Mouse (Mus musculus) neural tube, embryonic 15.5 days (tissue): ENCODE results near the gene Ascc2. TPM values are rescaled to one million over a fixed set of nuclear protein-coding genes. Genes with fewer than 3 reads are reported as not detected.
"Not testable (repeated sequence)": the region's sequence is repeated elsewhere in the genome, so short reads cannot be mapped to it uniquely, and the experiment has no call there.

Experiments used
- ATAC-seq: fragments of 200-750 bp; cut with Nextera tagmentation; 2 replicates; pipeline ENCODE4 v1.8.0; 2017; ENCODE audit warnings: mild to moderate bottlenecking, moderate TSS enrichment, moderate library complexity; ENCODE audit not compliant: low FRiP score
- H3K27ac ChIP-seq: fragments of 300-500 bp; sonication (generic); replicated peaks from 2 replicates; pipeline ENCODE4 v1.5.1; 2015; ENCODE audit warnings: mild to moderate bottlenecking, inconsistent platforms
- H3K27me3 ChIP-seq: fragments of 300-500 bp; sonication (generic); replicated peaks from 2 replicates; pipeline ENCODE4 v1.6.1; 2015; ENCODE audit warnings: inconsistent platforms
- H3K36me3 ChIP-seq: fragments of 300-500 bp; sonication (generic); 2 replicates; pipeline ENCODE4 v1.6.1; 2015; ENCODE audit warnings: inconsistent platforms
- H3K4me1 ChIP-seq: fragments of 300-500 bp; sonication (generic); 2 replicates; pipeline ENCODE4 v1.6.1; 2015; ENCODE audit warnings: inconsistent platforms
- H3K4me2 ChIP-seq: fragments of 300-500 bp; sonication (generic); 2 replicates; pipeline ENCODE4 v1.6.1; 2015; ENCODE audit warnings: inconsistent platforms, mild to moderate bottlenecking, moderate library complexity
- H3K4me3 ChIP-seq: fragments of 300-500 bp; sonication (generic); replicated peaks from 2 replicates; pipeline ENCODE4 v1.5.1; 2015; ENCODE audit warnings: mild to moderate bottlenecking, inconsistent platforms
- H3K9ac ChIP-seq: fragments of 300-500 bp; sonication (generic); replicated peaks from 2 replicates; pipeline ENCODE4 v1.6.1; 2015; ENCODE audit warnings: mild to moderate bottlenecking, inconsistent platforms
- H3K9me3 ChIP-seq: fragments of 300-500 bp; sonication (generic); replicated peaks from 2 replicates; pipeline ENCODE4 v1.6.1; 2016; ENCODE audit warnings: inconsistent platforms
- WGBS: fragments of 180-500 bp; shearing (Covaris S2); methylation state at CpG from one replicate; pipeline ENCODE4 v1.1.7; 2015; ENCODE audit warnings: mixed read lengths; 5-methylcytosine and 5-hydroxymethylcytosine counted together
- polyA plus RNA-seq: library from polyadenylated mRNA; unstranded; fragments of >200 nt; fragmentation: Nextera tagmentation; extraction: Ambion mirVana; gene quantifications from 2 replicates; pipeline ENCODE4 v1.2.1, GENCODE M21; 2015

The Ascc2 gene
- polyA plus RNA-seq, 1 experiment from 2014 or later: 19.3 TPM

- H3K4me3 ChIP-seq, H3K36me3 ChIP-seq, H3K27me3 ChIP-seq, H3K4me2 ChIP-seq, H3K9ac ChIP-seq, H3K27ac ChIP-seq, H3K9me3 ChIP-seq, ATAC-seq, H3K4me1 ChIP-seq: not testable (repeated sequence)
- 89% methylated on average over 4 of the region's 4 CpGs for WGBS
These were observed 72.6 kb downstream of the Ascc2 start for GRCm38 (mm10) chr11:4710188-4710587.

GRCm38 (mm10) chr11:4712822-4713221 is 75.3 kb downstream of the Ascc2 start:
- no peaks in the 10 kb centered on the region for H3K36me3 ChIP-seq
- no peak overlapping the region for H3K27ac ChIP-seq
- H3K4me1 ChIP-seq: no peaks in the 10 kb centered on the region
- no peak overlapping the region for H3K9ac ChIP-seq
- H3K4me2 ChIP-seq: no peak overlapping the region
- no peak overlapping the region for H3K4me3 ChIP-seq
- H3K9me3 ChIP-seq: no peaks in the 10 kb centered on the region
- H3K27me3 ChIP-seq: no peaks in the 10 kb centered on the region
- ATAC-seq: no peak

- no peaks in the 10 kb centered on the region for H3K9me3 ChIP-seq
- ATAC-seq: no peak
- H3K4me3 ChIP-seq: no peak overlapping the region
- no peaks in the 10 kb centered on the region for H3K27me3 ChIP-seq
- no peak overlapping the region for H3K9ac ChIP-seq
- H3K4me1 ChIP-seq: no peaks in the 10 kb centered on the region
- no peak overlapping the region for H3K27ac ChIP-seq
- H3K36me3 ChIP-seq: no peaks in the 10 kb centered on the region
- 91% methylated on average over 4 of the region's 4 CpGs for WGBS
- H3K4me2 ChIP-seq: no peak overlapping the region
These were observed 77.2 kb downstream of the Ascc2 start for GRCm38 (mm10) chr11:4714727-4715126.

- Histone ChIP-seq H3K4me3 (no peak overlapping the region), H3K9me3 (no peaks in the 10 kb centered on the region), H3K36me3 (no peaks in the 10 kb centered on the region), H3K9ac (no peak overlapping the region), H3K4me1 (peaks cover 8% of the 10 kb centered on the region), H3K27me3 (no peaks in the 10 kb centered on the region), H3K27ac (no peak overlapping the region), H3K4me2 (no peak overlapping the region)
- no peak for ATAC-seq
- WGBS: 85% methylated on average over 4 of the region's 4 CpGs
These were observed 78.0 kb downstream of the Ascc2 start for GRCm38 (mm10) chr11:4715596-4715995.

GRCm38 (mm10) chr11:4716530-4717236 is 79.1 kb downstream of the Ascc2 start:
- no peak overlapping the region for H3K9ac ChIP-seq
- no peaks in the 10 kb centered on the region for H3K9me3 ChIP-seq
- H3K27ac ChIP-seq: no peak overlapping the region
- 91% methylated on average over 5 of the region's 5 CpGs for WGBS
- no peak overlapping the region for H3K4me2 ChIP-seq
- no peaks in the 10 kb centered on the region for H3K27me3 ChIP-seq
- H3K4me3 ChIP-seq: no peak overlapping the region
- peaks cover 18% of the 10 kb centered on the region for H3K4me1 ChIP-seq
- no peak for ATAC-seq
- no peaks in the 10 kb centered on the region for H3K36me3 ChIP-seq

GRCm38 (mm10) chr11:4718548-4718947 is 81.0 kb downstream of the Ascc2 start:
- H3K36me3 ChIP-seq: peaks cover 9% of the 10 kb centered on the region; the same call in 1 of the 2 replicates
- peaks cover 22% of the 10 kb centered on the region for H3K4me1 ChIP-seq
- 83% methylated on average over 5 of the region's 5 CpGs for WGBS
- no peak overlapping the region for H3K27ac ChIP-seq
- no peaks in the 10 kb centered on the region for H3K9me3 ChIP-seq
- H3K4me2 ChIP-seq: no peak overlapping the region
- ATAC-seq: no peak
- H3K27me3 ChIP-seq: no peaks in the 10 kb centered on the region
- H3K9ac ChIP-seq: no peak overlapping the region
- H3K4me3 ChIP-seq: no peak overlapping the region

GRCm38 (mm10) chr11:4719961-4720360 is 82.4 kb downstream of the Ascc2 start:
- H3K27ac ChIP-seq: no peak overlapping the region
- H3K36me3 ChIP-seq: peaks cover 18% of the 10 kb centered on the region
- no peak overlapping the region for H3K9ac ChIP-seq
- H3K4me2 ChIP-seq: no peak overlapping the region
- no peak for ATAC-seq
- H3K27me3 ChIP-seq: no peaks in the 10 kb centered on the region
- peaks cover 22% of the 10 kb centered on the region for H3K4me1 ChIP-seq
- no peaks in the 10 kb centered on the region for H3K9me3 ChIP-seq
- WGBS: 81% methylated on average over 9 of the region's 9 CpGs
- no peak overlapping the region for H3K4me3 ChIP-seq

- H3K9ac ChIP-seq: no peak overlapping the region
- H3K4me3 ChIP-seq: no peak overlapping the region
- no peaks in the 10 kb centered on the region for H3K27me3 ChIP-seq
- H3K9me3 ChIP-seq: no peaks in the 10 kb centered on the region
- 0 out of 2 replicates have a peak overlapping the region, but pooled peaks have one; percentile 37 for H3K27ac ChIP-seq
- no peak overlapping the region for H3K4me2 ChIP-seq
- H3K4me1 ChIP-seq: peaks cover 22% of the 10 kb centered on the region
- WGBS: 49% methylated on average over 11 of the region's 11 CpGs
- ATAC-seq: no peak
- H3K36me3 ChIP-seq: peaks cover 20% of the 10 kb centered on the region
These were observed 82.8 kb downstream of the Ascc2 start for GRCm38 (mm10) chr11:4720393-4720792.

- H3K36me3 ChIP-seq: peaks cover 25% of the 10 kb centered on the region
- no peaks in the 10 kb centered on the region for H3K27me3 ChIP-seq
- peaks cover 22% of the 10 kb centered on the region for H3K4me1 ChIP-seq
- H3K4me3 ChIP-seq: no peak overlapping the region
- no peak overlapping the region for H3K9ac ChIP-seq
- H3K9me3 ChIP-seq: no peaks in the 10 kb centered on the region
- WGBS: 41% methylated on average over 7 of the region's 7 CpGs
- no peak overlapping the region for H3K4me2 ChIP-seq
- H3K27ac ChIP-seq: peak overlapping the region; percentile 37; the same call in 1 of the 2 replicates
- ATAC-seq: no peak
These were observed 83.5 kb downstream of the Ascc2 start for GRCm38 (mm10) chr11:4720900-4721580.

GRCm38 (mm10) chr11:4721728-4722127 is 84.2 kb downstream of the Ascc2 start:
- H3K9me3 ChIP-seq: no peaks in the 10 kb centered on the region
- no peak for ATAC-seq
- H3K27ac ChIP-seq: no peak overlapping the region
- peaks cover 22% of the 10 kb centered on the region for H3K4me1 ChIP-seq
- peaks cover 30% of the 10 kb centered on the region for H3K36me3 ChIP-seq
- H3K4me2 ChIP-seq: no peak overlapping the region
- no peak overlapping the region for H3K4me3 ChIP-seq
- WGBS: 70% methylated on average over 8 of the region's 8 CpGs
- H3K9ac ChIP-seq: no peak overlapping the region
- H3K27me3 ChIP-seq: no peaks in the 10 kb centered on the region

- H3K27me3 ChIP-seq: no peaks in the 10 kb centered on the region
- H3K9me3 ChIP-seq: no peaks in the 10 kb centered on the region
- H3K27ac ChIP-seq: no peak overlapping the region
- peaks cover 17% of the 10 kb centered on the region for H3K36me3 ChIP-seq
- H3K4me1 ChIP-seq: peaks cover 9% of the 10 kb centered on the region
- no peak overlapping the region for H3K4me3 ChIP-seq
- WGBS: 40% methylated on average over 12 of the region's 12 CpGs
- no peak overlapping the region for H3K4me2 ChIP-seq
- no peak overlapping the region for H3K9ac ChIP-seq
- ATAC-seq: no peak
These were observed 92.1 kb downstream of the Ascc2 start for GRCm38 (mm10) chr11:4729603-4730002.

GRCm38 (mm10) chr11:4730096-4730495 is 92.5 kb downstream of the Ascc2 start:
- 85% methylated on average over 6 of the region's 6 CpGs for WGBS

More at GRCm38 (mm10) chr11:4730096-4730495, 92.5 kb downstream of the Ascc2 start:
- Histone ChIP-seq H3K27me3 (no peaks in the 10 kb centered on the region), H3K9ac (no peak overlapping the region), H3K4me3 (no peak overlapping the region), H3K4me2 (no peak overlapping the region), H3K27ac (no peak overlapping the region), H3K9me3 (no peaks in the 10 kb centered on the region), H3K36me3 (peaks cover 16% of the 10 kb centered on the region), H3K4me1 (peaks cover 9% of the 10 kb centered on the region)
- 0 out of 2 replicates have a peak, but pooled peaks have one; percentile 32 for ATAC-seq
